Mouse (Mus musculus) MEL (cell line): Measurements from ENCODE around the gene Lexm. TPM values are rescaled to one million over a fixed set of nuclear protein-coding genes. Genes with fewer than 3 reads are reported as not detected.

Source experiments
- DNase-seq: peaks from one replicate; pipeline ENCODE4 v3.0.0; 2011; ENCODE audit warnings: low read depth, low spot score
- H3K27ac ChIP-seq: 2 replicates; pipeline ENCODE4 v1.5.1; 2012; ENCODE audit warnings: low read depth, mild to moderate bottlenecking, control low read depth, low read length, moderate library complexity; ENCODE audit not compliant: control insufficient read depth
- H3K27me3 ChIP-seq, 2 experiments: fragments of 150-350 bp in 1 of 2; sonication (generic) in 1 of 2; 2 replicates each; pipeline ENCODE4 v1.6.1; 2012; ENCODE audit warnings: low read length in 2 of 2, mild to moderate bottlenecking in 2 of 2, improper control_type of control experiment in 1 of 2, moderate library complexity in 1 of 2; ENCODE audit not compliant: insufficient read depth in 2 of 2, control insufficient read depth in 1 of 2
- H3K36me3 ChIP-seq, 2 experiments: 2 replicates each; pipeline ENCODE4 v1.6.1; 2012 to 2014; ENCODE audit warnings: low read length in 2 of 2, improper control_type of control experiment in 1 of 2, inconsistent platforms in 1 of 2, mild to moderate bottlenecking in 1 of 2; ENCODE audit not compliant: insufficient read depth in 2 of 2, control insufficient read depth in 1 of 2
- H3K4me1 ChIP-seq, 2 experiments: fragments of 150-350 bp in 1 of 2; sonication (generic) in 1 of 2; 2 replicates each; pipeline ENCODE4 v1.6.1; 2012; ENCODE audit warnings: low read length in 2 of 2, improper control_type of control experiment in 1 of 2, mild to moderate bottlenecking in 1 of 2; ENCODE audit not compliant: insufficient read depth in 2 of 2, control insufficient read depth in 1 of 2
- H3K4me3 ChIP-seq, 2 experiments: fragments of 150-350 bp in 1 of 2; sonication (generic) in 1 of 2; 2 replicates each; pipeline ENCODE4 v1.5.1; 2012; ENCODE audit warnings: low read depth in 2 of 2, low read length in 2 of 2, mild to moderate bottlenecking in 2 of 2, moderate library complexity in 2 of 2, control low read depth in 1 of 2, improper control_type of control experiment in 1 of 2; ENCODE audit not compliant: control insufficient read depth in 1 of 2, insufficient read depth in 1 of 2
- H3K79me2 ChIP-seq: 2 replicates; pipeline ENCODE4 v1.6.1; 2012; ENCODE audit warnings: mild to moderate bottlenecking, low read length, moderate library complexity; ENCODE audit not compliant: control insufficient read depth, poor library complexity, insufficient read depth
- H3K9ac ChIP-seq: 2 replicates; pipeline ENCODE4 v1.6.1; 2012; ENCODE audit warnings: low read depth, mild to moderate bottlenecking, control low read depth, low read length, moderate library complexity; ENCODE audit not compliant: control insufficient read depth, poor library complexity, severe bottlenecking
- H3K9me3 ChIP-seq: fragments of 150-350 bp; sonication (generic); replicated peaks from 2 replicates; pipeline ENCODE4 v1.6.1; 2012; ENCODE audit warnings: mild to moderate bottlenecking, low read length, improper control_type of control experiment, moderate library complexity; ENCODE audit not compliant: insufficient read depth
- BHLHE40 ChIP-seq: IDR thresholded peaks from 2 replicates; pipeline ENCODE4 v1.6.1; 2012; ENCODE audit warnings: low read depth, mild to moderate bottlenecking, inconsistent platforms, low read length, improper control_type of control experiment, borderline replicate concordance
- CHD1 ChIP-seq: IDR thresholded peaks from 2 replicates; pipeline ENCODE4 v1.6.1; 2012; ENCODE audit warnings: low read depth, mild to moderate bottlenecking, inconsistent platforms, low read length, improper control_type of control experiment
- CTCF ChIP-seq, 3 experiments: IDR thresholded peaks in 2 of 3; conservative IDR thresholded peaks in 1 of 3; 2 replicates each; pipeline ENCODE4 v1.5.1; 2011 to 2012; ENCODE audit warnings: low read length in 3 of 3, low read depth in 2 of 3, mild to moderate bottlenecking in 2 of 3, improper control_type of control experiment in 1 of 3, inconsistent platforms in 1 of 3, mixed read lengths in 1 of 3, moderate library complexity in 1 of 3; ENCODE audit not compliant: control insufficient read depth in 1 of 3, insufficient read depth in 1 of 3, poor library complexity in 1 of 3, severe bottlenecking in 1 of 3
- GATA1 ChIP-seq: IDR thresholded peaks from 2 replicates; pipeline ENCODE4 v1.6.1; 2011; ENCODE audit warnings: low read depth, low read length, improper control_type of control experiment
- HCFC1 ChIP-seq: IDR thresholded peaks from 2 replicates; pipeline ENCODE4 v1.6.1; 2012; ENCODE audit warnings: low read depth, mild to moderate bottlenecking, inconsistent platforms, low read length, improper control_type of control experiment, moderate library complexity
- MAFK ChIP-seq: IDR thresholded peaks from 2 replicates; pipeline ENCODE4 v1.6.1; 2011; ENCODE audit warnings: low read depth, mild to moderate bottlenecking, low read length, improper control_type of control experiment, borderline replicate concordance
- MAZ ChIP-seq: IDR thresholded peaks from 2 replicates; pipeline ENCODE4 v1.6.1; 2012; ENCODE audit warnings: low read depth, mild to moderate bottlenecking, inconsistent platforms, low read length, improper control_type of control experiment
- MXI1 ChIP-seq: IDR thresholded peaks from 2 replicates; pipeline ENCODE4 v1.6.1; 2011; ENCODE audit warnings: mild to moderate bottlenecking, low read depth, low read length, improper control_type of control experiment
- MYB ChIP-seq: IDR thresholded peaks from 2 replicates; pipeline ENCODE4 v1.6.1; 2011; ENCODE audit warnings: mild to moderate bottlenecking, low read depth, low read length, improper control_type of control experiment
- MYC ChIP-seq: IDR thresholded peaks from 2 replicates; pipeline ENCODE4 v1.6.1; 2011; ENCODE audit warnings: low read depth, mild to moderate bottlenecking, low read length, improper control_type of control experiment, moderate library complexity
- NELFE ChIP-seq: IDR thresholded peaks from 2 replicates; pipeline ENCODE4 v1.6.1; 2011; ENCODE audit warnings: low read depth, low read length, improper control_type of control experiment
- NRF1 ChIP-seq: IDR thresholded peaks from 2 replicates; pipeline ENCODE4 v1.6.1; 2014; ENCODE audit warnings: low read depth, mild to moderate bottlenecking, inconsistent platforms, low read length, improper control_type of control experiment, moderate library complexity; ENCODE audit not compliant: poor library complexity, insufficient read depth, severe bottlenecking
- POLR2AphosphoS2 ChIP-seq: IDR thresholded peaks from 2 replicates; pipeline ENCODE4 v1.6.1; 2011; ENCODE audit warnings: low read length, improper control_type of control experiment
- RCOR1 ChIP-seq: IDR thresholded peaks from 2 replicates; pipeline ENCODE4 v1.6.1; 2012; ENCODE audit warnings: low read depth, mild to moderate bottlenecking, inconsistent platforms, low read length, improper control_type of control experiment
- SIN3A ChIP-seq: IDR thresholded peaks from 2 replicates; pipeline ENCODE4 v1.6.1; 2012; ENCODE audit warnings: low read length, improper control_type of control experiment, inconsistent platforms
- TAL1 ChIP-seq: IDR thresholded peaks from 2 replicates; pipeline ENCODE4 v1.6.1; 2012; ENCODE audit warnings: mild to moderate bottlenecking, inconsistent platforms, low read length, moderate library complexity, mixed read lengths
- TBP ChIP-seq: IDR thresholded peaks from 2 replicates; pipeline ENCODE4 v1.8.0; 2011; ENCODE audit warnings: low read depth, low read length, improper control_type of control experiment
- TCF12 ChIP-seq: IDR thresholded peaks from 2 replicates; pipeline ENCODE4 v1.6.1; 2014; ENCODE audit warnings: low read depth, mild to moderate bottlenecking, inconsistent platforms, low read length, improper control_type of control experiment, moderate library complexity
- UBTF ChIP-seq: IDR thresholded peaks from 2 replicates; pipeline ENCODE4 v1.6.1; 2012; ENCODE audit warnings: low read depth, mild to moderate bottlenecking, inconsistent platforms, low read length, improper control_type of control experiment, moderate library complexity, borderline replicate concordance; ENCODE audit not compliant: insufficient read depth
- USF2 ChIP-seq, 2 experiments: IDR thresholded peaks; 2 replicates each; pipeline ENCODE4 v1.6.1; 2011 to 2012; ENCODE audit warnings: improper control_type of control experiment in 2 of 2, low read length in 2 of 2, borderline replicate concordance in 1 of 2, inconsistent platforms in 1 of 2, low read depth in 1 of 2, mild to moderate bottlenecking in 1 of 2; ENCODE audit not compliant: insufficient read depth in 1 of 2
- ZC3H11A ChIP-seq: IDR thresholded peaks from 2 replicates; pipeline ENCODE4 v1.6.1; 2012; ENCODE audit warnings: low read depth, mild to moderate bottlenecking, inconsistent platforms, low read length, improper control_type of control experiment
- ZMIZ1 ChIP-seq: IDR thresholded peaks from 2 replicates; pipeline ENCODE4 v1.6.1; 2012; ENCODE audit warnings: low read depth, mild to moderate bottlenecking, inconsistent platforms, low read length, improper control_type of control experiment, moderate library complexity
- ZNF384 ChIP-seq: IDR thresholded peaks from 2 replicates; pipeline ENCODE4 v1.6.1; 2012; ENCODE audit warnings: low read depth, mild to moderate bottlenecking, inconsistent platforms, low read length, improper control_type of control experiment
- polyA plus RNA-seq, 2 experiments: library from polyadenylated mRNA; stranded (reverse) in 1 of 2; unstranded in 1 of 2; fragments of >175 nt in 1 of 2; fragments of >200 nt in 1 of 2; gene quantifications; 2 replicates each; pipeline versions ENCODE4 v1.2.1 to v1.2.4; 2012; ENCODE audit warnings: low replicate concordance in 2 of 2, low read depth in 1 of 2; ENCODE audit not compliant: insufficient read length in 2 of 2, insufficient read depth in 1 of 2, missing spikeins in 1 of 2
- total RNA-seq: library from RNA; depleted of rRNA; stranded (reverse); fragments of 300-350 nt; gene quantifications from 2 replicates; pipeline ENCODE4 v1.2.3, GENCODE M21; 2012

Lexm gene
- total and polyA plus RNA-seq, 3 experiments: 6.1 to 17.5 TPM; not detected in 1

DNA sequence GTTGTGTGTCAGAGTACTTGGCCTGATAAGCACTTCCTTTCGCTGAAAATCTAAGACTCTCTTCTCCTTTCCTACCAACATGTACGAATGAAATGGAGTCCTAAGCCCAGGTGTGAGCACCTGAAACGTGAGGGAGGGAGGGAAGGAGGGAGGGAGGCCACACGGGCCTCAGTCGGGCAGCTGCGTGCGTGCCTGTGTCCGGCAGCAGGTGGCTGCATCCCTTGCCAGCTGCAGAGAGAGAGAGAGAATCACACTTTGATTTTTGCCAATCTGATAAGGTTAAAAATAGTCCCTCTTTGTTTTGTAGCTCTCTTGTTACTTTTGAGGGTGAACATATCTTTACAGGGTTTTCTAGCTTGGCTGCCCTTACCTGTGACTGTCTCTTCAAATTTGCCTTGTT lies 42.0 kb downstream of the Lexm start:
- Histone ChIP-seq H3K27me3 (no peaks in the 10 kb centered on the region), H3K9ac (no peak overlapping the region), H3K9me3 (no peaks in the 10 kb centered on the region), H3K79me2 (no peaks in the 10 kb centered on the region), H3K4me1 (no peaks in the 10 kb centered on the region), H3K4me3 (no peak overlapping the region), H3K36me3 (peaks cover 0 to 4% of the 10 kb centered on the region in 2 experiments; a peak in 2 of 4 replicates), H3K27ac (no peak overlapping the region)
- DNase-seq: no peak
- no peak for TF ChIP-seq ZC3H11A
- TF ChIP-seq POLR2AphosphoS2: no peak
- TF ChIP-seq NELFE: no peak
- no peak for TF ChIP-seq HCFC1
- no peak for TF ChIP-seq ZMIZ1
- TF ChIP-seq TBP: no peak
- TF ChIP-seq MYC: no peak
- TF ChIP-seq MAZ: no peak
- TF ChIP-seq CHD1: no peak
- TF ChIP-seq UBTF: no peak
- no peak for TF ChIP-seq TAL1
- no peak for TF ChIP-seq MXI1
- TF ChIP-seq MYB: no peak
- TF ChIP-seq CTCF (IDR thresholded peaks at IDR 0.05 in 2 of 3, conservative IDR thresholded peaks at IDR 0.05 in 1 of 3; ENCODE audit: control insufficient read depth in 1 of 3, insufficient read depth in 1 of 3, low read depth in 2 of 3, low read length in 3 of 3, poor library complexity in 1 of 3, severe bottlenecking in 1 of 3): no peak
- TF ChIP-seq GATA1: no peak
- TF ChIP-seq ZNF384: no peak
- TF ChIP-seq NRF1: no peak
- no peak for TF ChIP-seq USF2 (IDR thresholded peaks at IDR 0.05; ENCODE audit: borderline replicate concordance in 1 of 2, insufficient read depth in 1 of 2, low read depth in 1 of 2, low read length in 2 of 2)
- no peak for TF ChIP-seq BHLHE40

DNA sequence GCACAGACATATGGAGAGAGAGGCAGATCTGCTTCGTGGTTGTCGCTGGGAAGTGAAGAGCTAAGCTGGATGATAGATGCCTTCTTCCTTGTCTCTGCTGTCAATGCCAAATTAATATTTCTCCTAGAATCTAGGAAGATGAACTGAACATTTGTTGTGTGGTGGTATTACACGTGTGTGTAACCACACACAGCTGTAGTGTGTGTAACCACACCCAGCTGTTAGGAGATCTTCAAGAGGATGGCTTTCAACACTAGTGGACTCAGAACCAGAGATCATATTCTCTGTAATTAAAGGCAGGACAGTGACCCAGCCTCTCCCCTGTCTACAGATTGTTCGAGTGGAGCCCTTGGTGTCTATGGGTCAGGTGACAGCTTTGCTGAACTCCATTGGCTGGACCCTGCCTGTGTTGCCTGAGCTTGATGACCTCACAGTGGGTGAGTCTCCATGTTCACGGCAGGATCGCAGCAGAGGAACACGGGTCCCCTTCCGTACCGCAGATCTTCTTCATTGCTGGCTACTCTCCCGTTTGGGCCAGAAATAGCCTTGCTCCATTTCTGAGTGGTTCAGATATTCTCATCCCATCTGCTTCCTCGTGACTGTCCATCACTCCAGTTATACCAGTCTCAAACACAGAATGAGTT lies 45.8 kb downstream of the Lexm start:
- TF ChIP-seq MAFK (no peak), BHLHE40 (no peak), SIN3A (no peak), RCOR1 (no peak), MXI1 (no peak), TCF12 (no peak), MYC (no peak), GATA1 (no peak), NRF1 (no peak)
- no peak overlapping the region for H3K9ac ChIP-seq
- peaks cover 0 to 3% of the 10 kb centered on the region in 2 experiments; a peak in 2 of 4 replicates for H3K36me3 ChIP-seq
- H3K9me3 ChIP-seq: no peaks in the 10 kb centered on the region
- no peak overlapping the region for H3K27ac ChIP-seq
- H3K4me1 ChIP-seq: no peaks in the 10 kb centered on the region
- no peak for DNase-seq
- no peaks in the 10 kb centered on the region for H3K79me2 ChIP-seq
- H3K4me3 ChIP-seq: no peak overlapping the region
- H3K27me3 ChIP-seq: no peaks in the 10 kb centered on the region
